Mouse (Mus musculus) cortical plate, adult 2 months (tissue): ENCODE measurements around the gene Rbck1. TPM values are rescaled to one million over a fixed set of nuclear protein-coding genes. Genes with fewer than 3 reads are reported as not detected.
"Not testable (repeated sequence)": the region's sequence is repeated elsewhere in the genome, so short reads cannot be mapped to it uniquely, and the experiment has no call there.

Experiments used
- H3K27ac ChIP-seq: fragments of 200-500 bp; 2 replicates; pipeline ENCODE4 v1.5.1; 2012; ENCODE audit warnings: low read length, control low read depth, inconsistent platforms; ENCODE audit not compliant: insufficient read depth
- H3K4me1 ChIP-seq: fragments of 200-500 bp; 2 replicates; pipeline ENCODE4 v1.6.1; 2011; ENCODE audit warnings: low read length; ENCODE audit not compliant: control insufficient read depth, insufficient read depth
- H3K4me3 ChIP-seq: fragments of 200-500 bp; 2 replicates; pipeline ENCODE4 v1.5.1; 2011; ENCODE audit warnings: mild to moderate bottlenecking, low read length, control low read depth; ENCODE audit not compliant: insufficient read depth
- CTCF ChIP-seq: fragments of 200-500 bp; IDR thresholded peaks from 2 replicates; pipeline ENCODE4 v1.5.1; 2011; ENCODE audit warnings: mild to moderate bottlenecking, control low read depth, low read length; ENCODE audit not compliant: insufficient read depth; ENCODE audit errors: extremely low read depth
- POLR2A ChIP-seq: fragments of 200-500 bp; IDR thresholded peaks from 2 replicates; pipeline ENCODE4 v1.6.1; 2011; ENCODE audit warnings: mild to moderate bottlenecking, low read length, control low read depth; ENCODE audit not compliant: insufficient read depth; ENCODE audit errors: extremely low read depth
- polyA plus RNA-seq: library from polyadenylated mRNA; depleted of rRNA; stranded (reverse); fragments of >200 nt; gene quantifications from 2 replicates; pipeline ENCODE4 v1.2.3, GENCODE M21; 2012; rRNA removed

Rbck1 gene
- polyA plus RNA-seq, 1 experiment = 197 TPM

GRCm38 (mm10) chr2:152292475-152292874 is 40.0 kb downstream of the Rbck1 start:
- TF ChIP-seq POLR2A (no peak), CTCF (no peak)
- peaks cover 4% of the 10 kb centered on the region; the same call in 1 of the 2 replicates for H3K4me1 ChIP-seq
- H3K27ac ChIP-seq = no peak overlapping the region
- no peak overlapping the region for H3K4me3 ChIP-seq

- not testable (repeated sequence) for H3K4me1 ChIP-seq, H3K4me3 ChIP-seq, H3K27ac ChIP-seq
Observed at GRCm38 (mm10) chr2:152289623-152290022, 42.8 kb downstream of the Rbck1 start.

GRCm38 (mm10) chr2:152288046-152288445 is 44.4 kb downstream of the Rbck1 start:
- Histone ChIP-seq H3K4me3 (no peak overlapping the region), H3K27ac (no peak overlapping the region), H3K4me1 (no peaks in the 10 kb centered on the region)
- no peak for TF ChIP-seq CTCF

GRCm38 (mm10) chr2:152287560-152287959 is 44.9 kb downstream of the Rbck1 start:
- H3K4me3 ChIP-seq = no peak overlapping the region
- H3K27ac ChIP-seq = no peak overlapping the region
- H3K4me1 ChIP-seq = no peaks in the 10 kb centered on the region
- TF ChIP-seq POLR2A (no peak), CTCF (no peak)

GRCm38 (mm10) chr2:152281407-152281806 is 51.0 kb downstream of the Rbck1 start:
- Histone ChIP-seq H3K27ac (no peak overlapping the region), H3K4me3 (no peak overlapping the region), H3K4me1 (no peaks in the 10 kb centered on the region)
- TF ChIP-seq POLR2A (no peak), CTCF (no peak)

GRCm38 (mm10) chr2:152273639-152274038 is 58.8 kb downstream of the Rbck1 start:
- TF ChIP-seq POLR2A (no peak), CTCF (no peak)
- Histone ChIP-seq H3K4me1 (no peaks in the 10 kb centered on the region), H3K27ac (no peak overlapping the region), H3K4me3 (no peak overlapping the region)

Other genes starting within 250 kb of the Rbck1 start
- 94.9 and 97.3 TPM in 2 replicates for gene Srxn1, start 227.1 kb downstream of the Rbck1 start, polyA plus RNA-seq
- gene Tcf15, start 189.1 kb downstream of the Rbck1 start, polyA plus RNA-seq = 1.0 and 1.9 TPM in 2 replicates
- gene Csnk2a1, start 105.8 kb downstream of the Rbck1 start, polyA plus RNA-seq = 70.7 and 73.3 TPM in 2 replicates
- gene Tbc1d20, start 38.8 kb downstream of the Rbck1 start, polyA plus RNA-seq = 41.4 and 44.7 TPM in 2 replicates
- 0.40 and 0.61 TPM in 2 replicates for gene Trib3, start 11.4 kb upstream of the Rbck1 start, polyA plus RNA-seq
- 72.3 and 81.3 TPM in 2 replicates for gene Nrsn2, start 44.0 kb upstream of the Rbck1 start, polyA plus RNA-seq
- gene Sox12, start 65.4 kb upstream of the Rbck1 start, polyA plus RNA-seq = 17.0 and 18.6 TPM in 2 replicates
- 6.5 and 7.1 TPM in 2 replicates for gene Zcchc3, start 82.4 kb upstream of the Rbck1 start, polyA plus RNA-seq
- gene 6820408C15Rik, start 82.9 kb upstream of the Rbck1 start, polyA plus RNA-seq = 2.8 and 3.7 TPM in 2 replicates
- gene Defb23, start 132.0 kb upstream of the Rbck1 start, polyA plus RNA-seq = not detected in 2 replicates
- 0.56 TPM in 1 of 2 replicates, not detected in the other for gene Defb20, start 144.4 kb upstream of the Rbck1 start, polyA plus RNA-seq
- gene Defb22, start 157.5 kb upstream of the Rbck1 start, polyA plus RNA-seq = not detected in 2 replicates
- gene Defb26, start 179.0 kb upstream of the Rbck1 start, polyA plus RNA-seq = not detected in 2 replicates
- not detected in 2 replicates for gene Defb28, start 185.6 kb upstream of the Rbck1 start, polyA plus RNA-seq
- not detected in 2 replicates for gene Defb29, start 207.4 kb upstream of the Rbck1 start, polyA plus RNA-seq
- not detected in 2 replicates for gene Gm17416, start 236.7 kb upstream of the Rbck1 start, polyA plus RNA-seq
- gene Defb21, start 240.1 kb upstream of the Rbck1 start, polyA plus RNA-seq = not detected in 2 replicates
- gene Defb19, start 247.7 kb upstream of the Rbck1 start, polyA plus RNA-seq = not detected in 2 replicates